Mouse (Mus musculus) gastrocnemius, postnatal 36 days (tissue): ENCODE measurements around the gene Foxd2. TPM values are rescaled to one million over a fixed set of nuclear protein-coding genes. Genes with fewer than 3 reads are reported as not detected.
A peak's percentile ranks its signal among the peaks of the same experiment; 100 is the strongest.

Experiments used
- DNase-seq, 2 experiments: peaks; one replicate each; pipeline ENCODE4 v3.0.0; 2022
- intact Hi-C: fragments of 180-260 bp; cut with DNase I; formaldehyde crosslinking; loops from one replicate; pipeline ENCODE4 v1.15.1; 2025
- total RNA-seq, 2 experiments: library from RNA; stranded (reverse); gene quantifications; 2 replicates each; pipeline ENCODE4 v1.2.3; 2021

Gene Foxd2
- total RNA-seq, 2 experiments from 2014 or later, result 0.23 to 0.47 TPM

DNA sequence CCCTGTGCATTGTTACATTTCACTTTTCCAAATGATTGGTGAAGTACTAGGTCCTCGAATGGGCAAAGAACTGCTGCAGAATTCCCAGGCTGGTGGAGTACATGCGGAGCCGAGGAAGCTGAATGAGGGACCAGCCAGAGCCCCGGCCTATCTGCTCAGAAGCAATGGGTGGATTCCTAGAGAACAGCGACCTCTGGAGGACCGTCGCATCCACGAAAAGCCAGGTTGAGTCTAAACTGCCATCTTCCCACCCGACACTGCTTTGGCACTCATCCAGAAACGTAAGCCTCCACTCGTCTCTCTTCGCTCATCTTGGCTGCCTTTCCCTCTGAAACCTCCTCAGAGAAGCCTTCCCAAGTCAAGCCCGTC is 4.9 kb upstream of the Foxd2 start:
- DNase-seq, result peak in 1 of 2 experiments; percentile 32
- intact Hi-C loops, result loop anchor here (5.0 kb wide), 1 partner anchor 246 kb away; no protein-coding TSS in a partner anchor

- DNase-seq, result no peak
- intact Hi-C loops, result loop anchor here (5.0 kb wide), 1 partner anchor 246 kb away; no protein-coding TSS in a partner anchor
Observed at GRCm38 (mm10) chr4:114912705-114913593, 4.3 kb upstream of the Foxd2 start.

GRCm38 (mm10) chr4:114909602-114910484 is 1.2 kb upstream of the Foxd2 start:
- intact Hi-C loops, result loop anchor here (5.0 kb wide), 1 partner anchor 243 kb away; no protein-coding TSS in a partner anchor
- DNase-seq, result no peak

GRCm38 (mm10) chr4:114907951-114908828 is 483 bp downstream of the Foxd2 start:
- intact Hi-C loops, result no loop called here
- DNase-seq, result peak in 1 of 2 experiments; percentile 34

DNA sequence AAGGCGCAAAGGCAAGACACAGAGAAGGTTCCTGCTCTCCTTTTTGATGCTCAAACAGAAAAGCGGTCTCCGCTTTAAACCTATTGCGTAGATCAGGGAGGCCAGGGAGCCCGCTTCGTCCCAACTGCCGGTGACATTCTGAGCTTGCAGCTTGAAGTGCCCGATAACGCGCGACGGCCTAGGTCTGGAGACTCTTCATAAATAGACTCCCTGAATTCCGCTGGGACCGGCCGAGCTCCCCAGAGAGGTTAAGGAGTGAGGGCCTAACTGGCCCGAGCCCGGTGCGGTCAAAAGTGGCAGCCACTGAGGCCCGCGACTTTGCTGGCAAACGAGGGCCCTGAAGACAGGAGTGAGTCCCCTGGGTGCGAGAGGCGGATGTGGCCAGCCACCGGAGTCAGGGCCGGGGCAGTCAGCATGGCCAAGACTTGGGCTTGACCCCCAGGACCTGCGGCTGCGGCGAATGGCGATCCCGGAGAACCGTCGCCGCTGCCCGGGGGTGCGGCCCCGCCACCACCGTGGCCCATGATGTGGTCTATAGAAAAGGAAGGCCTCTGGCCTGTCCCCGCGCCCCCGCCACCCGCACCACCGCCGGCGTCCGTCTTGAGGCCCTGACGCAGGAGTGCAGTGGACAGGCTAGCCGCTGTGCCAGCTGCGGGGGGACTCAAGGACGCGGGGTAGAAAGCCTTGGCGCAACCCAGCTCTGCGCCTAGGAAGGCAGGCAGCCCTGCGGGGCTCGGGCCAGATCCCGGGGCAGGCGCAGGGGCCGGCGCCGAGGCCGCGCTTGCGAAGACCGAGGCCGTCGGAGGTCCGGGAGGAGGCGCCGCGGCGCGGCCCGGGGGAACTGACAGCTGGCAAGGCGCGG is 1.4 kb downstream of the Foxd2 start:
- intact Hi-C loops, result no loop called here
- DNase-seq, result no peak

GRCm38 (mm10) chr4:114905969-114906680 is 2.5 kb downstream of the Foxd2 start:
- DNase-seq, result no peak
- intact Hi-C loops, result no loop called here

DNA sequence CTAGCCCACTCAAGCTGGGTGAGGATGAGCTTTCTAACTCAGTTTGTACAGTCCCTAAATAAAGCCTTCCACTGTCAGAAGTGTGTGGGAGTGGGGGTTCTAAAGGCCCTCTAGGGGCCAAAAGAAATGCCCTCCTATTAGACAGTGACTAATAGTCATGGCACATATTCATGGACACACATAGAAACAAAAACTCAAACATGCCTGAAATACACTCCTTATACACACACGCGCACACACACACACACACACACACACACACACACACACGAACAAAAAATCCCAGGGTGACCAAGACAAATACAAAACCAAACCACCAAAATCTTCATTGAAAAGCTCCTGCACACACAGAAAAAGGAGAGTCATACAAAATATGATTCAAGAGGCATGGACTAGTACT is 3.2 kb downstream of the Foxd2 start:
- intact Hi-C loops, result no loop called here
- no peak for DNase-seq

DNA sequence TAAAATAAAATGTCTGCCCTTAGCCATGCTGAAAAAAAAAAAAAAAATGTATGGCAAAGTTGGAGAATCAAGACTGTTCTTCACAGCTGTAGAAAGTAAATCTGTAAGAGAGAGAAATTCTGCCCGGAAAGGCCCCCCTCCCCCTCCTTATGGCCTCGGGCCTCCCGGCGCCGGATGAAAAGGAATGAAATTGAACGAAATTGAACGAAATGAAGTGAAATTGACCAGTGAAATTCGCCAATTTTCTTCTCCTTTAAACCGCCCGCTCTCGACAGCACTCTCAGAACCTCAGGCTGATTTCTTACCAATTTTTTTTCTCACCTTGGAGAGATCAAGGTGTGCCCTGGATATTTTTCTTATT is 5.3 kb downstream of the Foxd2 start:
- DNase-seq, result no peak
- intact Hi-C loops, result no loop called here

DNA sequence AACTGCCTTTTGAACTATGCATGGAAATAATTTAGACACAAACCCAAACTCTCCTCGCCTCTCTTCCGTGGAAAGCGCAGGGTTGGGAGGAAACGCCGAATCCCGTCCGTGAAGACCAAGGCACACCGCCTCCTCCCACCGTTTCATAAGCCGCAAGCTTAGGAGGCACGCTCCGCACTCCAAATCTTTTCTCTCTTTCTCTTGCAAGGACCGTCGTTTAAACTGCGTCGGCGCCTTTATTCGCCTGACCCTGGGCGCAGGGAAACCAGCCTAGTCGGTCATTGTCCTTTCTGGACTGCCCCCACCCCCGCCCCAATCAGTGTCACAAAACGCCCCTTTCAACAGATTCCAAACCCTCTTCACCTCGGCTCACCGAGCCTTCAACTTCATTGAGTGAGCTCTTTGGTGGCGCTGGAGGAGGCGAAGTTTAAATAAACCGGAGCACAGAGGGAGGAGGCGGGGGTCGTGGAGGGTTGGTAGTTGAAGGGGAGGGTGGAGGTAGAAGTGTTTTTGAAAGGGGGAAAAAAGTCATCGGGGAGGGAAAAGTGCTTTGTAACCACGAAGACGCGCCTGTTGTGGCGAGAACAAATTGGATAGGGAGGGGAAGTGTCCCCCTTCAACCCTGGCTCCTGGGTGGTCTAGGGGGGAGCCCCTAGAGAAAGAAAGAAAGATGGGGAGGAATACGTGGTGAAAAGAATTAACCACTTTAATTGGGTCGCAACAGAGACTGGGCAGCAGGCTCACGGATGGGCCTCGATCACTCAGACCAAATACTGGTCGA is 5.8 kb downstream of the Foxd2 start:
- no peak for DNase-seq
- intact Hi-C loops, result no loop called here

DNA sequence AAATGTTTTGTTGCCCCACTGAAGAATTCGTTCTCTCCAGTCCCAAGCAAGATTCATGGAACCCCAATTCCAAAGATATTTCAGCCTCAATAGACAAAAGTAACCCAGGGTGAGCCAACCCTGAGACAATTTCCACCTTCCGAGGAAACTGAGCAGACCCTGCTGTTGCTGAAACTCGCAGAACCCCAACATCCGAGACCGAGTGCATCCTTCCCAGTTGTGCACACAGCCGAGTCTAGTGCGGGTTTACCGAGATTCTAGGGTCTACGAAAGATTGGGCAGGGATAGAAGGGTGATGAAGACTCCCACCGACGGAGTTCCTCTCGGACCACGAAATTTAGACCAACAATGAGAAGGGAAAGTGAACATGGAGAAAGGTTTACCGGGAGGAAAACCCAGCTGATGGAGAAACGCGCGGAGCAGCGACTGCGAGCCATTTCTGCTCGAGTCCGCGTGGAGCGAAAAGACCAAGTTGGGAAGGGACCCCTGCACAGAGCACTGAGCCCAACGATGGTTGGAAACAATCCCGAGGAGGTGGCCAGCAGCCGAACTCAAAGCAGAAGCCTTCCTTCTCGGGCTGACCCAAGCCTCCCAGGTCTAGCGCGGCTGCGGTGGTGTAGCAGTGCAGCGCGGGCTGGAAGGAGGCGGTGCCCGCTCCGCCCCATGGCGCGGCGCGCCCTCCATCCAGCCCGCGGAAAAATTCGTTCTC is 6.9 kb downstream of the Foxd2 start:
- no peak for DNase-seq
- intact Hi-C loops, result no loop called here

GRCm38 (mm10) chr4:114900866-114901642 is 7.6 kb downstream of the Foxd2 start:
- intact Hi-C loops, result no loop called here
- DNase-seq, result no peak

GRCm38 (mm10) chr4:114899885-114900284 is 8.8 kb downstream of the Foxd2 start:
- intact Hi-C loops, result no loop called here
- no peak for DNase-seq

- DNase-seq, result no peak
- intact Hi-C loops, result no loop called here
Observed at GRCm38 (mm10) chr4:114897853-114898252, 10.8 kb downstream of the Foxd2 start.

- no peak for DNase-seq
- intact Hi-C loops, result no loop called here
Observed at GRCm38 (mm10) chr4:114882232-114882631, 26.4 kb downstream of the Foxd2 start.

DNA sequence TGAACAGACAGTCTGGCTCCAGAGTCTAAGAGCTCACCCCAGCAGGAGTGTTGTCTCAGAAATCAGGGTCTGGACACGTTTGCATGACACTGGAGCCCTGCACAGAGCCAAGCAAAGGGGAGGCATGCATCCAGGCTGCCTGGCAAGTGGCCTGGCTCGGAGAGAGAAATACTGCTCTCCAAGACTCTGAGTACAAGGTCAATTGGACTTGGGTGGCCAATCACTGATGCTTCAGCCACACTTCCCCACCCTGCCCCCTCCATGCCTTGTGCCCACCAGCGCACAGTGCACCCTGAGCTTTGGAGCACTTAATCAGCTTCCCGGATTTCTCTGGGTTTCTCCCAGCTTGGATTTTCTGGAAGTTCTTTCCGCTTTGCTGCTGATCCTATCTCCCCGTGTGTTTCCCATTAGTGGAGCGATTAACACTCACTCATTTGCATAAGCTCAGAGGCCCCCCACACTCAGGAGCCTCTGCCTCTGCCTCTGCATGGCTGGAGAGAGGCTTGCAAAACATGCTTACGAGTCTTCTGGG is 32.2 kb downstream of the Foxd2 start:
- DNase-seq, result no peak
- intact Hi-C loops, result no loop called here

- DNase-seq, result no peak
Observed at GRCm38 (mm10) chr4:114869765-114870490, 38.7 kb downstream of the Foxd2 start.

More at GRCm38 (mm10) chr4:114869765-114870490, 38.7 kb downstream of the Foxd2 start:
- intact Hi-C loops, result no loop called here
